Mouse (Mus musculus) neural tube, embryonic 12.5 days (tissue): ENCODE data around the gene Kcnh7. TPM values are rescaled to one million over a fixed set of nuclear protein-coding genes. Genes with fewer than 3 reads are reported as not detected.

Experiments
- ATAC-seq: fragments of 200-750 bp; cut with Nextera tagmentation; 2 replicates; pipeline ENCODE4 v1.8.0; 2017; ENCODE audit warnings: low read depth, mild to moderate bottlenecking, moderate TSS enrichment, moderate library complexity; ENCODE audit not compliant: low FRiP score
- H3K27ac ChIP-seq: fragments of 300-500 bp; sonication (generic); 2 replicates; pipeline ENCODE4 v1.5.1; 2016
- H3K27me3 ChIP-seq: fragments of 300-500 bp; sonication (generic); replicated peaks from 2 replicates; pipeline ENCODE4 v1.6.1; 2016; ENCODE audit warnings: mild to moderate bottlenecking
- H3K36me3 ChIP-seq: fragments of 300-500 bp; sonication (generic); 2 replicates; pipeline ENCODE4 v1.6.1; 2016; ENCODE audit warnings: mild to moderate bottlenecking
- H3K4me1 ChIP-seq: fragments of 300-500 bp; sonication (generic); 2 replicates; pipeline ENCODE4 v1.6.1; 2016
- H3K4me2 ChIP-seq: fragments of 300-500 bp; sonication (generic); replicated peaks from 2 replicates; pipeline ENCODE4 v1.6.1; 2016; ENCODE audit warnings: mild to moderate bottlenecking
- H3K4me3 ChIP-seq: fragments of 300-500 bp; sonication (generic); 2 replicates; pipeline ENCODE4 v1.5.1; 2016
- H3K9ac ChIP-seq: fragments of 300-500 bp; sonication (generic); 2 replicates; pipeline ENCODE4 v1.6.1; 2016; ENCODE audit warnings: mild to moderate bottlenecking
- H3K9me3 ChIP-seq: fragments of 300-500 bp; sonication (generic); 2 replicates; pipeline ENCODE4 v1.6.1; 2016; ENCODE audit warnings: mild to moderate bottlenecking
- WGBS: fragments of 180-500 bp; shearing (Covaris S2); methylation state at CpG from one replicate; pipeline ENCODE4 v1.1.7; 2016; 5-methylcytosine and 5-hydroxymethylcytosine counted together
- polyA plus RNA-seq: library from polyadenylated mRNA; unstranded; fragments of >200 nt; fragmentation: Nextera tagmentation; extraction: Ambion mirVana; gene quantifications from 2 replicates; pipeline ENCODE4 v1.2.1, GENCODE M21; 2016

Gene Kcnh7
- polyA plus RNA-seq, 1 experiment from 2014 or later = 3.9 TPM

- Histone ChIP-seq H3K4me3 (no peak overlapping the region), H3K4me2 (no peak overlapping the region), H3K4me1 (no peaks in the 10 kb centered on the region), H3K27me3 (no peaks in the 10 kb centered on the region), H3K36me3 (no peaks in the 10 kb centered on the region), H3K9ac (no peak overlapping the region), H3K27ac (no peak overlapping the region), H3K9me3 (no peaks in the 10 kb centered on the region)
- WGBS = 64% methylated on average over 3 of the region's 3 CpGs
- ATAC-seq = no peak
Measured at GRCm38 (mm10) chr2:62684989-62685595, 499.0 kb downstream of the Kcnh7 start.

DNA sequence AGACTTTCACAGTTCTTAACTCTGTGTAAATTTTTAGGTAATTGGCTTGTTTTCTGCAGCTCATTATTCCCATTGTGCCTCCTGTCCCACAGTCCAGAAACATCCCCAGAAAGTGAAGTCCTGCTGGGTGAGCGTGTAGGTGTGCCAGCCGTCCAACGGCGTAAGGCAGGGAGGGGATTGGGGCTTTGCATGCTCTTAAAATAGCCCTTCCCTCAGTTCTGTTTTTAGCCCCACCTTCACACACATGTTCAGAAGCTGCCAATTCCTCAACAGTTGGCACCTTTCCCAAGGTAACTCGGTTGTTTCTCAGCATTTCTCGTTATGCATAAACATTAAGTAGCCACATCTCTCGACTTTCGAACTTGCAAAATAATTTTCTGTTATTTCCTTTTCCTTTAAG, 502.4 kb downstream of the Kcnh7 start:
- H3K9ac ChIP-seq = no peak overlapping the region
- no peak for ATAC-seq
- H3K4me1 ChIP-seq = no peaks in the 10 kb centered on the region
- H3K27me3 ChIP-seq = no peaks in the 10 kb centered on the region
- H3K27ac ChIP-seq = no peak overlapping the region
- 82% methylated on average over 8 of the region's 8 CpGs for WGBS
- no peaks in the 10 kb centered on the region for H3K36me3 ChIP-seq
- H3K9me3 ChIP-seq = no peaks in the 10 kb centered on the region
- H3K4me2 ChIP-seq = no peak overlapping the region
- H3K4me3 ChIP-seq = no peak overlapping the region

GRCm38 (mm10) chr2:62672788-62673187, 511.3 kb downstream of the Kcnh7 start:
- Histone ChIP-seq H3K4me1 (no peaks in the 10 kb centered on the region), H3K27ac (no peak overlapping the region), H3K9ac (no peak overlapping the region), H3K27me3 (no peaks in the 10 kb centered on the region), H3K36me3 (no peaks in the 10 kb centered on the region), H3K4me2 (no peak overlapping the region), H3K9me3 (no peaks in the 10 kb centered on the region), H3K4me3 (no peak overlapping the region)
- no peak for ATAC-seq
- 91% methylated on average over 5 of the region's 5 CpGs for WGBS

GRCm38 (mm10) chr2:62670767-62671166, 513.3 kb downstream of the Kcnh7 start:
- no peak overlapping the region for H3K9ac ChIP-seq
- no peak overlapping the region for H3K4me3 ChIP-seq
- 85% methylated on average over 4 of the region's 4 CpGs for WGBS
- no peak for ATAC-seq
- no peak overlapping the region for H3K4me2 ChIP-seq
- no peaks in the 10 kb centered on the region for H3K9me3 ChIP-seq
- H3K36me3 ChIP-seq = no peaks in the 10 kb centered on the region
- no peaks in the 10 kb centered on the region for H3K27me3 ChIP-seq
- H3K27ac ChIP-seq = no peak overlapping the region
- H3K4me1 ChIP-seq = no peaks in the 10 kb centered on the region

GRCm38 (mm10) chr2:62670301-62670700, 513.8 kb downstream of the Kcnh7 start:
- no peak overlapping the region for H3K4me2 ChIP-seq
- no peak for ATAC-seq
- H3K4me3 ChIP-seq = no peak overlapping the region
- H3K9me3 ChIP-seq = no peaks in the 10 kb centered on the region
- H3K27ac ChIP-seq = no peak overlapping the region
- no peak overlapping the region for H3K9ac ChIP-seq
- H3K4me1 ChIP-seq = no peaks in the 10 kb centered on the region
- H3K27me3 ChIP-seq = no peaks in the 10 kb centered on the region
- WGBS = 87% methylated on average over 5 of the region's 5 CpGs
- no peaks in the 10 kb centered on the region for H3K36me3 ChIP-seq

DNA sequence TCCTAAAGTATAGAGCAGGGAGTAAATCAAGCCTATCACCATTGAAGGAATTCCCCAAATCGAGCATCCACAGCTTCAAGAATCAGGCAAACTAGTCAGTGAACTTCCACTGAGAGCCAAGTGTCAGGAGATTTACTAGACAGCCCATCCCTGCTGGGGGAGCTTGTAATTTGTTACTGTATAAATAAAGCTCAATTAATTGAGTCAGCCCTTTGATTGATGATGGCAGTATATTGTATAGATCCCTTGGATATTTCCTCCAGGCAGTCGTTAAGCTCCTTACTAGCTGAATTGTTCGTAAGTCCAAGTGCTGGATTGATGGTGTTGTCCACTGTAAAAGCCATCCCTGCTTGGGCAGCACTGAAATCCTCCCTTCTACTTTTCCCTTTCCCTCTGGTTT, 514.2 kb downstream of the Kcnh7 start:
- ATAC-seq = 0 out of 2 replicates have a peak, but pooled peaks have one; percentile 25
- no peak overlapping the region for H3K9ac ChIP-seq
- H3K27me3 ChIP-seq = no peaks in the 10 kb centered on the region
- no peaks in the 10 kb centered on the region for H3K36me3 ChIP-seq
- H3K4me3 ChIP-seq = no peak overlapping the region
- no peaks in the 10 kb centered on the region for H3K9me3 ChIP-seq
- 39% methylated on average over 3 of the region's 3 CpGs for WGBS
- H3K4me2 ChIP-seq = no peak overlapping the region
- H3K4me1 ChIP-seq = no peaks in the 10 kb centered on the region
- H3K27ac ChIP-seq = no peak overlapping the region

- Histone ChIP-seq H3K9ac (no peak overlapping the region), H3K36me3 (no peaks in the 10 kb centered on the region), H3K4me2 (no peak overlapping the region), H3K9me3 (no peaks in the 10 kb centered on the region), H3K4me3 (no peak overlapping the region), H3K27me3 (no peaks in the 10 kb centered on the region), H3K27ac (no peak overlapping the region), H3K4me1 (no peaks in the 10 kb centered on the region)
- WGBS = 52% methylated on average over 1 of the region's 1 CpGs
- no peak for ATAC-seq
Measured at GRCm38 (mm10) chr2:62665536-62665935, 518.6 kb downstream of the Kcnh7 start.

DNA sequence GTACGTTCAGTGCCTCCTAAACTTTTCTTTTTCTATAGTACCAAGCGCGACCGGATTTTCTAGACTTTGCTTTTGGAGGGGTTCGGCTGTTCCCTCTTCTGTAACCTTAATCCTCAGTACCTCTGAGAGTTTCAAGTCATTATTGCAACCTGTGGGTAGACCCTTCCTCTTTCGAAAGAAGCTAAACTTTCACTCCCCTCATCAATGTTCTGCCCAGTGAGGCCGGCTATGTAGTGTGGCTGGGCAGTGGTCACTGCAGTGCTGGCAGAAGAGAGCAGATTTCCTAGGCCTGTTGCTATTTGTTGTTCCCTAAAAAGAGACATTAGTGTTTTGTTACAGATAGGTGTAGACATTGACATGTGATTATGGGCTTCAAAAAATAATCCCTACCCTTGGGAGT, 519.2 kb downstream of the Kcnh7 start:
- no peak overlapping the region for H3K9ac ChIP-seq
- no peaks in the 10 kb centered on the region for H3K9me3 ChIP-seq
- no peak for ATAC-seq
- no peaks in the 10 kb centered on the region for H3K27me3 ChIP-seq
- no peak overlapping the region for H3K4me2 ChIP-seq
- H3K4me3 ChIP-seq = no peak overlapping the region
- H3K27ac ChIP-seq = no peak overlapping the region
- H3K4me1 ChIP-seq = no peaks in the 10 kb centered on the region
- H3K36me3 ChIP-seq = no peaks in the 10 kb centered on the region
- 69% methylated on average over 7 of the region's 7 CpGs for WGBS

DNA sequence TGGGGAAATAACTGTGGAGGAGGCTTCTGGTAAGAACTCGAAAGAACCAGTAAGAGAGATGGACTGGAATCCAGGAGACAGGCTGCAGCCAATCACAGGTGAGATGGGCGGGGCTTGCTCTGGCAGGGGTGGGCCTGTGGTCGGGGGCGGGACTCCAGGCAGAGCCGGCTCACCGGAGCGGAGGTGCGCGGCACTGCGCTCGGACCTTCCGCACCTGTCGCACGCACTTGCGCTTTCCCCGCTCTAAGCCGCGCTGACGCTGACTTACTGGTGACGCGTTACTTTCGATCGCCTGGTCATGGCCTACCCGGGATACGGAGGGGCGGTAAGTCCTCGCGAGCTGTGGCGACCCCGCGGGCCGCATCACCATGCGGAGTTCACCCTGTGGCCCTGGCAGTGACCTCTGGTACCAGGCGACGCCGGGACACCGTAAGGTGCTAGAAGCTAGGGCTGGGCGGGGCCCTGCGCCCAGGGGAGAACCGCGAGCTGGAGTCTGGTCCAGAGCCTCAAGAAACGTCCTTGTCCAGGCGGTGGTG, 519.9 kb downstream of the Kcnh7 start, which contains the start of gene Gca:
Gene Gca (plus strand): TSS at position 151 of the 536 bp plus-strand sequence.
- Histone ChIP-seq H3K9me3 (no peaks in the 10 kb centered on the region), H3K36me3 (no peaks in the 10 kb centered on the region), H3K27ac (no peak within 1 kb of the TSS), H3K4me1 (no peaks in the 10 kb centered on the region), H3K4me2 (peak within 1 kb of the TSS; percentile 74), H3K9ac (peak within 1 kb of the TSS; percentile 33; the same call in 1 of the 2 replicates), H3K4me3 (peak within 1 kb of the TSS; percentile 46), H3K27me3 (no peaks in the 10 kb centered on the region)
- under 1% methylated on average over 42 of the region's 43 CpGs for WGBS
- ATAC-seq = peak; percentile 97

DNA sequence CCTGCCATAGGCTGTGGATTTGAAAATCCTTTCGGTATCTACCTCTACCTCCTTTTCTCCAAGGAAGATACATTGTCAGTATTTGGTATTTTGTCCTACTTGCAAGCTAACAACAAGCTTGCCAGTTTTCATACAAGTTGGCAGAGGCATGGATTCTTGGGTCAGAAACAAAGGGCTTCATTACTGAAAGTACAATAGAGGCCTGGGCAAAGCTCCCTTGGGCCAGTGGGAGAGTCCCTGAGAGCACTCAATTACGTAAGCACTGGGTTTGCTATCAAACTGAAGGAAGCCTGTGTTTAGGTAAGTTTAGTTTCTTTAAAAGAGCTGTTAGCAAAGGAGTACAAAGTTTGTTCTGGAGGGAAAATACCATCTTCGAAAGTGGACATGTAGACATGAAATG, 521.5 kb downstream of the Kcnh7 start:
- 84% methylated on average over 3 of the region's 3 CpGs for WGBS
- Histone ChIP-seq H3K27ac (no peak overlapping the region), H3K4me1 (no peaks in the 10 kb centered on the region), H3K4me3 (no peak overlapping the region), H3K36me3 (no peaks in the 10 kb centered on the region), H3K9ac (no peak overlapping the region), H3K27me3 (no peaks in the 10 kb centered on the region), H3K4me2 (no peak overlapping the region), H3K9me3 (no peaks in the 10 kb centered on the region)
- no peak for ATAC-seq

- Histone ChIP-seq H3K9me3 (no peaks in the 10 kb centered on the region), H3K27ac (no peak overlapping the region), H3K27me3 (no peaks in the 10 kb centered on the region), H3K4me2 (no peak overlapping the region), H3K36me3 (no peaks in the 10 kb centered on the region), H3K4me3 (no peak overlapping the region), H3K4me1 (no peaks in the 10 kb centered on the region), H3K9ac (no peak overlapping the region)
- ATAC-seq = no peak
- WGBS = 53% methylated on average over 6 of the region's 6 CpGs
Measured at GRCm38 (mm10) chr2:62660565-62660964, 523.5 kb downstream of the Kcnh7 start.

- no peak overlapping the region for H3K4me2 ChIP-seq
- no peaks in the 10 kb centered on the region for H3K27me3 ChIP-seq
- no peak for ATAC-seq
- H3K27ac ChIP-seq = no peak overlapping the region
- H3K4me1 ChIP-seq = no peaks in the 10 kb centered on the region
- WGBS = 75% methylated on average over 1 of the region's 1 CpGs
- H3K9me3 ChIP-seq = no peaks in the 10 kb centered on the region
- H3K36me3 ChIP-seq = no peaks in the 10 kb centered on the region
- H3K9ac ChIP-seq = no peak overlapping the region
- no peak overlapping the region for H3K4me3 ChIP-seq
Measured at GRCm38 (mm10) chr2:62656072-62656471, 528.0 kb downstream of the Kcnh7 start.
